Mouse (Mus musculus) stomach, embryonic 15.5 days (tissue): Measurements from ENCODE around the gene Apol9a. TPM values are rescaled to one million over a fixed set of nuclear protein-coding genes. Genes with fewer than 3 reads are reported as not detected.

Experiments
- ATAC-seq: fragments of 200-750 bp; cut with Nextera tagmentation; 2 replicates; pipeline ENCODE4 v1.8.0; 2017; ENCODE audit warnings: low read depth, moderate number of reproducible peaks, moderate TSS enrichment; ENCODE audit not compliant: insufficient read depth, low FRiP score
- H3K27ac ChIP-seq: fragments of 300-500 bp; sonication (generic); 2 replicates; pipeline ENCODE4 v1.5.1; 2015; ENCODE audit warnings: mild to moderate bottlenecking, inconsistent platforms
- H3K27me3 ChIP-seq: fragments of 300-500 bp; sonication (generic); replicated peaks from 2 replicates; pipeline ENCODE4 v1.6.1; 2015; ENCODE audit warnings: inconsistent platforms
- H3K36me3 ChIP-seq: fragments of 300-500 bp; sonication (generic); 2 replicates; pipeline ENCODE4 v1.6.1; 2015; ENCODE audit warnings: inconsistent platforms
- H3K4me1 ChIP-seq: fragments of 300-500 bp; sonication (generic); 2 replicates; pipeline ENCODE4 v1.6.1; 2015; ENCODE audit warnings: inconsistent platforms
- H3K4me2 ChIP-seq: fragments of 300-500 bp; sonication (generic); 2 replicates; pipeline ENCODE4 v1.6.1; 2015; ENCODE audit warnings: mild to moderate bottlenecking, inconsistent platforms
- H3K4me3 ChIP-seq: fragments of 300-500 bp; sonication (generic); replicated peaks from 2 replicates; pipeline ENCODE4 v1.5.1; 2015; ENCODE audit warnings: inconsistent platforms
- H3K9ac ChIP-seq: fragments of 300-500 bp; sonication (generic); 2 replicates; pipeline ENCODE4 v1.6.1; 2015; ENCODE audit warnings: inconsistent platforms
- H3K9me3 ChIP-seq: fragments of 300-500 bp; sonication (generic); 2 replicates; pipeline ENCODE4 v1.6.1; 2016; ENCODE audit warnings: inconsistent platforms
- WGBS: fragments of 180-500 bp; shearing (Covaris S2); methylation state at CpG from one replicate; pipeline ENCODE4 v1.1.7; 2015; 5-methylcytosine and 5-hydroxymethylcytosine counted together
- polyA plus RNA-seq: library from polyadenylated mRNA; unstranded; fragments of >200 nt; fragmentation: Nextera tagmentation; extraction: Ambion mirVana; gene quantifications from 2 replicates; pipeline ENCODE4 v1.2.1, GENCODE M21; 2015

Gene Apol9a
- polyA plus RNA-seq, 1 experiment from 2014 or later, result 0.27 TPM

- 0 out of 2 replicates have a peak, but pooled peaks have one; percentile 3 for ATAC-seq
- Histone ChIP-seq H3K4me3 (peak overlapping the region; percentile 20), H3K9me3 (no peaks in the 10 kb centered on the region), H3K27ac (peak overlapping the region; percentile 59), H3K4me1 (peaks cover 29% of the 10 kb centered on the region), H3K4me2 (peak overlapping the region; percentile 71), H3K9ac (no peak overlapping the region), H3K36me3 (no peaks in the 10 kb centered on the region), H3K27me3 (no peaks in the 10 kb centered on the region)
- WGBS, result 37% methylated on average over 6 of the region's 6 CpGs
Observed at GRCm38 (mm10) chr15:77359084-77359483, 51.9 kb downstream of the Apol9a start.

DNA sequence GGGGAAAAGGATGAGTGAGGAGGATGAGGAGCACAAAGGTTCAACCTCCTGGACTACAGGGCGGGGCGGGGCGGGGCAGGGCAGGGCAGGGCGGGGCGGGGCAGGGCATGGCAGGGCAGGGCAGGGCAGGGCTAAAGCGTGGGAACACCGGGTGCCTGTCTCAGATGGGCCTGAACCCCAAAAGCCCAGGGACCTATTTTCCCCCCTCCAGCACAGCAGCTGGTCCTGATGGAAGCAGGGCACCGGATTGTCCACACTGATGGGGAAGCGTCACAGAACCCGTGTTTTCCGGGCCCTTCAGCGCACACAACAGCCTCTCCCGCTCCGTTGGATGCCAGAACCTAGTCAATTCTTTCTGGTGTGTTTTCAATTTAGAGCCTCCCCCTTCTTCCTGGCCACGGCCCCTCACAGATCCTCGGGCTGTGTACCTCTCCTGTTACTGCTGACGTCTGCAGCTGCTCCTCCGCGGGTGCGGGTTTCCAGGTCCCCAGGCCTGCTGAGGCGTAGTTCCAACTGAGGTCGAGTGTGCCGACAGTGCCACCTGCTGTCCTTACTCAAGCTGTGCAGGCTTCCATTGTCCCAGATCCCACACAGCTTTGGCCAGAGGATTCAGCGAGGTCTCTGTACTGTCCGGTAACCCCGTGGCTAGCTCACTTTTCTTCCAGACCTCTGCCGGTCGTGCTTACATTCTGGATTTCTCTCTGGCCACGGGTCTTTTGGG is 52.5 kb downstream of the Apol9a start:
- peak overlapping the region; percentile 29 for H3K4me3 ChIP-seq
- ATAC-seq, result peak; percentile 81
- no peaks in the 10 kb centered on the region for H3K27me3 ChIP-seq
- peak overlapping the region; percentile 71 for H3K4me2 ChIP-seq
- 6% methylated on average over 28 of the region's 29 CpGs for WGBS
- H3K27ac ChIP-seq, result peak overlapping the region; percentile 59
- no peaks in the 10 kb centered on the region for H3K9me3 ChIP-seq
- no peaks in the 10 kb centered on the region for H3K36me3 ChIP-seq
- H3K9ac ChIP-seq, result no peak overlapping the region
- peaks cover 30% of the 10 kb centered on the region for H3K4me1 ChIP-seq

DNA sequence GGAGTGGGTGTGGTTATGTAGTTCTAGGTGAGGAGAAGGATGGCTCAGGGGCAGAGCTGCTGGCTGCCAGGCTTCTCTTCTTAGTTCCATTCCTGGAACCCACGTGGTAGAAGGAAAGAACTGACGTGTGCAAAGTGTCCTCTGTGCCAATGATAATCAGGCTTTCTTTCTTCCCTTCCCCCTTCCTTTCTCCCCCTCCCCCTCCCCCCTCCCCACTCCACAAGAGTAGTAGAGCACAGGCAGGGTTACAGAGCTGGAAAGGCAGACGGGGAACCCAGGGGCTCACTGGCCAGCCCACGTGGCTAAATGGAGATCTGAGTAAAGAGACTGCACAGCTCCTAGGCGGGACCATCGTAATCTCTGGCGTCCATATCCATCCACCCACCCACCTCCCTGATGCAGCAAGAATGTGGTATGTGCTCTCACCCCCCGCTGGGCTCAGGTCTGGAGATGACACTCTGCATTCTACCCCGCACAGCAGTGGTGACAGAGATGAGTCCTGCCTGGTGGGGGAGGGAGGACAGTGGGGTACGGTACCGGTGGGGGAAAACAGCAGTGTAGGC is 54.6 kb downstream of the Apol9a start:
- ATAC-seq, result no peak
- Histone ChIP-seq H3K27ac (peak overlapping the region; percentile 31; the same call in 1 of the 2 replicates), H3K27me3 (no peaks in the 10 kb centered on the region), H3K4me1 (peaks cover 27% of the 10 kb centered on the region), H3K4me3 (no peak overlapping the region), H3K4me2 (peak overlapping the region; percentile 23), H3K36me3 (no peaks in the 10 kb centered on the region), H3K9me3 (no peaks in the 10 kb centered on the region), H3K9ac (no peak overlapping the region)
- 18% methylated on average over 11 of the region's 11 CpGs for WGBS

DNA sequence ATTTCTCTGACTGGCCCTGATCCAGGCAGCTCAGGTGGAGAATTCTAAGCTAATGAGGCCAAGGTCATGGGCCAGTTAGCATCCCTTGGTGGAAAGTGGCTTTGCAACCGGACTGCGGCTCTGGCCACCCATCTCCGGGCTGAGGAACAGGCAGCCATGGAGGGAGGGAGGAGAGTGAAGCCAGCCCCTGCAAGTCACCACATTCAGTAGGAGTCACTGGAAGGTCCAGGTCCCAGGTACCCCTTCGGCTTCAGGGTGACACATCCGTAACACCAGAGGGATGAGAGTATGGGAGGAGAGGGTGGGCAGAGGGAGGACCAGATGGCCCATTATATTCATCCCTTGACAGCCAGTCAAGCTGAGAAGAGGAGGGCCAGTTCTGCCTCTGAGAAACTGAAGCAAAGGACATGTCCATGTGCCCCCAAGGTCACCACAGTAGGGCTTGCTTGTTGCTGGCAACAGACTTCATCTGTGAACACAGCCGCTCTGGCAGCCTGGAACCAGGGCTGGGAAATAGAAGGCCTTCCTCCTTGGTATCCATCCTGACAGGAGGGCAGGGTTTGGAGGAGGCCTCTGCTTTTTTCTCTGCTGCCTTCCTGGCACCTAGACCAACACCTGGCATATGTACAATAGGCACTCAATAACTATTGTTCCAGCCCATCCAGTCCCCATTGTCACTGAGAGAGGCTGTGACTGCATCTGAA is 55.9 kb downstream of the Apol9a start:
- H3K36me3 ChIP-seq, result no peaks in the 10 kb centered on the region
- H3K4me2 ChIP-seq, result no peak overlapping the region
- H3K27me3 ChIP-seq, result no peaks in the 10 kb centered on the region
- no peak overlapping the region for H3K4me3 ChIP-seq
- peaks cover 27% of the 10 kb centered on the region for H3K4me1 ChIP-seq
- WGBS, result 75% methylated on average over 6 of the region's 6 CpGs
- H3K9ac ChIP-seq, result no peak overlapping the region
- no peaks in the 10 kb centered on the region for H3K9me3 ChIP-seq
- H3K27ac ChIP-seq, result no peak overlapping the region
- ATAC-seq, result no peak

- H3K27ac ChIP-seq, result no peak overlapping the region
- no peaks in the 10 kb centered on the region for H3K9me3 ChIP-seq
- WGBS, result 56% methylated on average over 4 of the region's 4 CpGs
Observed at GRCm38 (mm10) chr15:77354496-77354847, 56.5 kb downstream of the Apol9a start.

More at GRCm38 (mm10) chr15:77354496-77354847, 56.5 kb downstream of the Apol9a start:
- Histone ChIP-seq H3K36me3 (no peaks in the 10 kb centered on the region), H3K27me3 (no peaks in the 10 kb centered on the region), H3K4me3 (no peak overlapping the region), H3K4me2 (no peak overlapping the region), H3K4me1 (peaks cover 25% of the 10 kb centered on the region), H3K9ac (no peak overlapping the region)
- ATAC-seq, result no peak

Other genes with a start within 250 kb of the Apol9a start
- 54.2 and 56.8 TPM in 2 replicates for gene Rbfox2, start 104.1 kb downstream of the Apol9a start, polyA plus RNA-seq
- gene Apol7a, start 12.0 kb downstream of the Apol9a start, polyA plus RNA-seq, result 4.6 and 4.9 TPM in 2 replicates
- gene Apol7b, start 36.4 kb upstream of the Apol9a start, polyA plus RNA-seq, result 0.24 TPM in 1 of 2 replicates, not detected in the other
- 0.04 and 0.08 TPM in 2 replicates for gene Apol10a, start 65.9 kb upstream of the Apol9a start, polyA plus RNA-seq
- gene Apol11a, start 97.1 kb upstream of the Apol9a start, polyA plus RNA-seq, result not detected in 2 replicates
- gene Apol7c, start 122.2 kb upstream of the Apol9a start, polyA plus RNA-seq, result 0.46 and 1.1 TPM in 2 replicates
- not detected in 2 replicates for gene 1700025B11Rik, start 150.8 kb upstream of the Apol9a start, polyA plus RNA-seq
- gene Apol10b, start 185.0 kb upstream of the Apol9a start, polyA plus RNA-seq, result 0.28 and 0.37 TPM in 2 replicates
- not detected in 2 replicates for gene Gm36245, start 188.1 kb upstream of the Apol9a start, polyA plus RNA-seq
- gene Apol11b, start 232.2 kb upstream of the Apol9a start, polyA plus RNA-seq, result 0.09 and 0.31 TPM in 2 replicates